Mouse (Mus musculus): ENCODE results near the gene Arid2.
"Not testable (repeated sequence)": the region's sequence is repeated elsewhere in the genome, so short reads cannot be mapped to it uniquely, and the experiment has no call there.

Arid2 gene

GRCm38 (mm10) chr15:96419920-96420319 lies 132.6 kb downstream of the Arid2 start:
- DNase-seq (ENCODE audit: low spot score): no peak

- DNase-seq (ENCODE audit: low spot score): no peak
Measured at GRCm38 (mm10) chr15:96434202-96434601, 146.9 kb downstream of the Arid2 start.

GRCm38 (mm10) chr15:96441480-96441879 lies 154.2 kb downstream of the Arid2 start:
- DNase-seq (ENCODE audit: low spot score): not testable (repeated sequence)

GRCm38 (mm10) chr15:96446785-96447184 lies 159.5 kb downstream of the Arid2 start:
- no peak for DNase-seq (ENCODE audit: low spot score)

GRCm38 (mm10) chr15:96448656-96449299 lies 161.5 kb downstream of the Arid2 start:
- no peak for DNase-seq (ENCODE audit: low spot score)

- DNase-seq (ENCODE audit: low spot score): no peak
Measured at GRCm38 (mm10) chr15:96453346-96453745, 166.0 kb downstream of the Arid2 start.
